Mouse (Mus musculus) heart, embryonic 15.5 days (tissue): Measurements from ENCODE around the gene Bola1. TPM values are rescaled to one million over a fixed set of nuclear protein-coding genes. Genes with fewer than 3 reads are reported as not detected.

Experiments used
- ATAC-seq: fragments of 200-750 bp; cut with Nextera tagmentation; replicated peaks from 2 replicates; pipeline ENCODE4 v1.8.0; 2017; ENCODE audit warnings: low read depth, moderate TSS enrichment; ENCODE audit not compliant: insufficient number of reproducible peaks, insufficient read depth, low FRiP score
- H3K27ac ChIP-seq: fragments of 300-500 bp; sonication (generic); 2 replicates; pipeline ENCODE4 v1.5.1; 2015; ENCODE audit warnings: mild to moderate bottlenecking, inconsistent platforms
- H3K27me3 ChIP-seq: fragments of 300-500 bp; sonication (generic); 2 replicates; pipeline ENCODE4 v1.6.1; 2015; ENCODE audit warnings: inconsistent platforms
- H3K36me3 ChIP-seq: fragments of 300-500 bp; sonication (generic); 2 replicates; pipeline ENCODE4 v1.6.1; 2015; ENCODE audit warnings: mild to moderate bottlenecking, inconsistent platforms
- H3K4me1 ChIP-seq: fragments of 300-500 bp; sonication (generic); replicated peaks from 2 replicates; pipeline ENCODE4 v1.6.1; 2015; ENCODE audit warnings: inconsistent platforms
- H3K4me2 ChIP-seq: fragments of 300-500 bp; sonication (generic); 2 replicates; pipeline ENCODE4 v1.6.1; 2015; ENCODE audit warnings: inconsistent platforms, mild to moderate bottlenecking, moderate library complexity
- H3K4me3 ChIP-seq: fragments of 300-500 bp; sonication (generic); 2 replicates; pipeline ENCODE4 v1.5.1; 2015; ENCODE audit warnings: mild to moderate bottlenecking, inconsistent platforms
- H3K9ac ChIP-seq: fragments of 300-500 bp; sonication (generic); 2 replicates; pipeline ENCODE4 v1.6.1; 2015; ENCODE audit warnings: mild to moderate bottlenecking, inconsistent platforms
- H3K9me3 ChIP-seq: fragments of 300-500 bp; sonication (generic); replicated peaks from 2 replicates; pipeline ENCODE4 v1.6.1; 2016; ENCODE audit warnings: inconsistent platforms
- WGBS: fragments of 180-500 bp; shearing (Covaris S2); methylation state at CpG from one replicate; pipeline ENCODE4 v1.1.7; 2015; ENCODE audit warnings: mixed read lengths; 5-methylcytosine and 5-hydroxymethylcytosine counted together
- polyA plus RNA-seq: library from polyadenylated mRNA; unstranded; fragments of >200 nt; fragmentation: Nextera tagmentation; extraction: Ambion mirVana; gene quantifications from 2 replicates; pipeline ENCODE4 v1.2.1, GENCODE M21; 2015

Bola1 gene
- polyA plus RNA-seq, 1 experiment from 2014 or later, result 40.7 TPM

GRCm38 (mm10) chr3:96235836-96236235 lies 16.3 kb upstream of the Bola1 start:
- WGBS, result 51% methylated on average over 3 of the region's 3 CpGs

GRCm38 (mm10) chr3:96234914-96235313 lies 15.4 kb upstream of the Bola1 start:
- Histone ChIP-seq H3K9me3 (no peaks in the 10 kb centered on the region), H3K4me1 (peaks cover 16% of the 10 kb centered on the region), H3K36me3 (no peaks in the 10 kb centered on the region), H3K27ac (no peak overlapping the region), H3K4me2 (no peak overlapping the region), H3K4me3 (no peak overlapping the region), H3K9ac (no peak overlapping the region), H3K27me3 (no peaks in the 10 kb centered on the region)
- WGBS, result 87% methylated on average over 2 of the region's 2 CpGs
- ATAC-seq, result no peak

More at GRCm38 (mm10) chr3:96235836-96236235, 16.3 kb upstream of the Bola1 start:
- no peak overlapping the region for H3K27ac ChIP-seq
- H3K4me2 ChIP-seq, result no peak overlapping the region
- H3K4me1 ChIP-seq, result peaks cover 19% of the 10 kb centered on the region
- no peak overlapping the region for H3K4me3 ChIP-seq
- H3K9me3 ChIP-seq, result no peaks in the 10 kb centered on the region
- ATAC-seq, result no peak
- H3K36me3 ChIP-seq, result no peaks in the 10 kb centered on the region
- no peak overlapping the region for H3K9ac ChIP-seq
- no peaks in the 10 kb centered on the region for H3K27me3 ChIP-seq

- H3K4me1 ChIP-seq, result peaks cover 1% of the 10 kb centered on the region
- H3K9ac ChIP-seq, result no peak overlapping the region
- no peaks in the 10 kb centered on the region for H3K27me3 ChIP-seq
- H3K36me3 ChIP-seq, result no peaks in the 10 kb centered on the region
- WGBS, result 41% methylated on average over 2 of the region's 2 CpGs
- H3K27ac ChIP-seq, result no peak overlapping the region
- no peak for ATAC-seq
- H3K9me3 ChIP-seq, result no peaks in the 10 kb centered on the region
- H3K4me3 ChIP-seq, result no peak overlapping the region
- no peak overlapping the region for H3K4me2 ChIP-seq
These were observed 12.2 kb upstream of the Bola1 start for GRCm38 (mm10) chr3:96231758-96232120.

GRCm38 (mm10) chr3:96230910-96231757 lies 11.6 kb upstream of the Bola1 start:
- no peaks in the 10 kb centered on the region for H3K36me3 ChIP-seq
- H3K4me3 ChIP-seq, result no peak overlapping the region
- H3K4me2 ChIP-seq, result no peak overlapping the region
- no peak for ATAC-seq
- 61% methylated on average over 4 of the region's 4 CpGs for WGBS
- H3K9ac ChIP-seq, result no peak overlapping the region
- H3K27me3 ChIP-seq, result no peaks in the 10 kb centered on the region
- H3K27ac ChIP-seq, result no peak overlapping the region
- H3K4me1 ChIP-seq, result 0 out of 2 replicates have a peak, but pooled peaks cover 2% of the 10 kb centered on the region
- no peaks in the 10 kb centered on the region for H3K9me3 ChIP-seq

- ATAC-seq, result no peak
- Histone ChIP-seq H3K27ac (no peak overlapping the region), H3K9me3 (no peaks in the 10 kb centered on the region), H3K4me3 (no peak overlapping the region), H3K36me3 (no peaks in the 10 kb centered on the region), H3K27me3 (no peaks in the 10 kb centered on the region), H3K4me2 (no peak overlapping the region), H3K9ac (no peak overlapping the region), H3K4me1 (0 out of 2 replicates have a peak, but pooled peaks cover 3% of the 10 kb centered on the region)
- WGBS, result 63% methylated on average over 2 of the region's 2 CpGs
These were observed 10.9 kb upstream of the Bola1 start for GRCm38 (mm10) chr3:96230404-96230803.

GRCm38 (mm10) chr3:96228828-96229227 lies 9.3 kb upstream of the Bola1 start:
- Histone ChIP-seq H3K9me3 (no peaks in the 10 kb centered on the region), H3K9ac (no peak overlapping the region), H3K4me1 (0 out of 2 replicates have a peak, but pooled peaks cover 7% of the 10 kb centered on the region), H3K4me2 (no peak overlapping the region), H3K27ac (no peak overlapping the region), H3K36me3 (no peaks in the 10 kb centered on the region), H3K4me3 (no peak overlapping the region), H3K27me3 (no peaks in the 10 kb centered on the region)
- no peak for ATAC-seq
- 61% methylated on average over 2 of the region's 2 CpGs for WGBS

- H3K27ac ChIP-seq, result no peak overlapping the region
- peaks cover 21% of the 10 kb centered on the region for H3K4me1 ChIP-seq
- ATAC-seq, result no peak
- no peaks in the 10 kb centered on the region for H3K36me3 ChIP-seq
- no peaks in the 10 kb centered on the region for H3K27me3 ChIP-seq
- WGBS, result 57% methylated on average over 8 of the region's 8 CpGs
- no peaks in the 10 kb centered on the region for H3K9me3 ChIP-seq
- no peak overlapping the region for H3K4me3 ChIP-seq
- H3K9ac ChIP-seq, result no peak overlapping the region
- no peak overlapping the region for H3K4me2 ChIP-seq
These were observed 7.5 kb upstream of the Bola1 start for GRCm38 (mm10) chr3:96226695-96227648.

- H3K9me3 ChIP-seq, result no peaks in the 10 kb centered on the region
- 30% methylated on average over 2 of the region's 2 CpGs for whole genome bisulfite sequencing
- H3K4me1 ChIP-seq, result peaks cover 29% of the 10 kb centered on the region
- no peak overlapping the region for H3K27ac ChIP-seq
- no peaks in the 10 kb centered on the region for H3K36me3 ChIP-seq
- no peak overlapping the region for H3K4me3 ChIP-seq
- no peaks in the 10 kb centered on the region for H3K27me3 ChIP-seq
- no peak overlapping the region for H3K9ac ChIP-seq
- H3K4me2 ChIP-seq, result no peak overlapping the region
- no peak for ATAC-seq
These were observed 5.9 kb upstream of the Bola1 start for GRCm38 (mm10) chr3:96225421-96225820.

- peaks cover 37% of the 10 kb centered on the region for H3K4me1 ChIP-seq
- H3K36me3 ChIP-seq, result no peaks in the 10 kb centered on the region
- WGBS, result 91% methylated on average over 4 of the region's 4 CpGs
- H3K4me2 ChIP-seq, result peak overlapping the region; percentile 83
- no peak overlapping the region for H3K4me3 ChIP-seq
- no peak overlapping the region for H3K27ac ChIP-seq
- H3K9ac ChIP-seq, result no peak overlapping the region
- no peaks in the 10 kb centered on the region for H3K27me3 ChIP-seq
- no peaks in the 10 kb centered on the region for H3K9me3 ChIP-seq
- no peak for ATAC-seq
These were observed 3.3 kb upstream of the Bola1 start for GRCm38 (mm10) chr3:96222774-96223173.

- H3K4me1 ChIP-seq, result peaks cover 35% of the 10 kb centered on the region
- ATAC-seq, result no peak
- 29% methylated on average over 9 of the region's 9 CpGs for WGBS
These were observed 2.1 kb upstream of the Bola1 start for GRCm38 (mm10) chr3:96221640-96222038.

More at GRCm38 (mm10) chr3:96221640-96222038, 2.1 kb upstream of the Bola1 start:
- peak overlapping the region; percentile 83 for H3K4me2 ChIP-seq
- H3K27ac ChIP-seq, result peak overlapping the region; percentile 99
- peak overlapping the region; percentile 68 for H3K4me3 ChIP-seq
- no peaks in the 10 kb centered on the region for H3K9me3 ChIP-seq
- peak overlapping the region; percentile 79 for H3K9ac ChIP-seq
- H3K27me3 ChIP-seq, result no peaks in the 10 kb centered on the region
- no peaks in the 10 kb centered on the region for H3K36me3 ChIP-seq
